Mouse (Mus musculus) gastrocnemius, postnatal 36 days (tissue): ENCODE measurements around the gene Saysd1. TPM values are rescaled to one million over a fixed set of nuclear protein-coding genes. Genes with fewer than 3 reads are reported as not detected.

ENCODE experiments used
- DNase-seq, 2 experiments: peaks; one replicate each; pipeline ENCODE4 v3.0.0; 2022
- intact Hi-C: fragments of 180-260 bp; cut with DNase I; formaldehyde crosslinking; loops from one replicate; pipeline ENCODE4 v1.15.1; 2025
- total RNA-seq, 2 experiments: library from RNA; stranded (reverse); gene quantifications; 2 replicates each; pipeline ENCODE4 v1.2.3; 2021

Gene Saysd1
- total RNA-seq, 2 experiments from 2014 or later: 2.5 to 2.7 TPM

DNA sequence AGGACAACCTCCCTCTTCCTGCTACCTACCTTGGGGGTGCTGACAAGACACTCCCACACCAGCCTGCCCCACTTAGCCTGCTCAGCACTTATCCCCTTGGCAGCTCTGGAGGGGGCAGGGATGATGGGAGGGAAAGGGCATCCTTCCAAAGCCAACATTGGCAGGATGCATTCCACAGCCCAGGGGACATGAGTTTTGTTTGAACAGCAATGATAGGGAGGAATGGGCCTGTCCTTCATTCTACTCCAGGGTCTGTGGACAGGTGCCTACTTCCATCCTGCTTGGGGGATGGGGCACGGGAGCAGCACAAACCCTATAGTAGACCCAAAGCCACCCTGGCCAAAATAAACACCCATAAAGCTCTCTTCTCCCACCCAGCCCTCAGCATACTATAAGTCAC lies 27.1 kb upstream of the Saysd1 start:
- intact Hi-C loops: no loop called here
- DNase-seq: no peak

DNA sequence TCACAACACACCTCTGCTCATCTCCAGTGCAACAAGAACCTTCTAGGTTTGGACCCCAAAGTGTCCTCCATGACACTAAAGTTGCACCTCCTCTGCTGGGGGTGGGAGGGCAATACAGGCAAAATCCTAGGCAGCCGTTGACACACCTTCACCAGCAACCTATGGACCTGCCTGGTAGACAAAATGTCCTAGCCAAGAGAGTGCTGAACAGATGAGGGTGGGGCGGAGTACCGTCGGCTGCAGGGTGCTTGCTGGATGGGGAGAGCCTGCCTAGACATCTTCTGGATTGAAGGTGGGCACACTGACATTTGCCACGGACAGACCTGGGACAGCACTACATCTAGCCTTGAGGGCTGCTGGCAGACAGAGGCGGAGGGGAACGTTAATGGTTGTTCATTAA lies 26.1 kb upstream of the Saysd1 start:
- no peak for DNase-seq
- intact Hi-C loops: no loop called here

DNA sequence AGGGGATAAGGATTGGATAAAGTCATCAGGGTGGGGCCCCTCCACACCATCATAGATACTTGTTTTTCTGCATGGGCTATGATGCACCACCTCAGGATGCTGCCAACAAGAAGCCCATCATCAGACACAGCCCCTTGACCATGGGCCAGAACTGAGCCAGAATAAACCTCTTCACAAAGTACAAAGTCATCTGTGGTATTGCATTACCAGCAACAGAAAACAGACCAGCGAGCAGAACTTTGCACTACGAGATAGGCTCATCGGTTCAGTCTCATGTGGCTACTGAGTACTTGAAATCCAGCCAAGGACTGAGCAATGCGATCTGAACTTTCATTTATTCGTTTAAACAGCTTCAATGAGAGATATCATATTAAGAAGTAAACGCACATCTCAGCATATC lies 24.4 kb upstream of the Saysd1 start:
- intact Hi-C loops: no loop called here
- DNase-seq: peak; percentile 22 to 29

DNA sequence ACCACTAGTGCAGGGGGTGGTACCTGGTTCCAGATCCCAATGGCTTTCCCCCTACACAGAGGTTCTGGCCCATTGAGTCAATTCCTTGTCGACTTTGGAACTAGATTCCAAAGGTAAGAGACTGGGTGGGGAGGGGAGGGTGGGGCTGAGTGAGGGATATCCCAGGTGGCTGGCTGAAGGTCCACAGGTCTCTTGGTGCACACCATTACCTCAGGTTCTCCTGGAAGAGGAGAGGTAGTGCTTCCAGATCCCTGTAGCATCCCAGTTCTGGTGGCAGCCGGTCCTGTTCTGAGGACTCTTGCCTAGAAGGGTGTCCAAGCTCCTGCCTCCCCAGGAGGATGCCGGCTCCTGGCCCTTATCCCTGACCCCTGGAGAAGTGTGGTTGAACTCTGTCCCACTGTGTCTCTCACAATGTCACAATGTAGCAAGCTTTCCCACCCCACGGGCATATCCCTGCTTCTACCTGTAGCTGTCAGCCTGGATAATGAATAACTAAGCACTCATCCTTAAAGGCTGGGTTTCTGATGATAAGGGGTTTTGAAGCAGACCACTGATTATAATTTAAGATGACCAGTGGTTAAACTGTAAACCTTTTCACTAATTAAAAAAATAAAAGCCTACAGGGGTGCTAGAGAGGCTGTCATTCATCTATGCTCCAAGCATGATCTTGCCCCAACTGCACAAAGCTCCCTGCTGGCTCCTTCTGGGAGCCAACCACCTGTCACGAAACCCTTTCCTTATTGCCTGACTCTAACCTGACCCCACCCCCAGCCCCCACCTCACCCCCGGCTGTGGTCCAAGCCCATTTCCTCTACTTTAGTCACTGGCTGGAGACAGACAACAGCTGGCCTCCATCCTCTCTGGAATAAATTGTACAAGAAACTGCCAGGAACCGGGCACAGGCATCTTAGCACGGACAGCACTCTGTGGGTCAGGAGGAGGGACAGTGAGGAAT lies 20.7 kb upstream of the Saysd1 start:
- intact Hi-C loops: no loop called here
- DNase-seq: no peak

DNA sequence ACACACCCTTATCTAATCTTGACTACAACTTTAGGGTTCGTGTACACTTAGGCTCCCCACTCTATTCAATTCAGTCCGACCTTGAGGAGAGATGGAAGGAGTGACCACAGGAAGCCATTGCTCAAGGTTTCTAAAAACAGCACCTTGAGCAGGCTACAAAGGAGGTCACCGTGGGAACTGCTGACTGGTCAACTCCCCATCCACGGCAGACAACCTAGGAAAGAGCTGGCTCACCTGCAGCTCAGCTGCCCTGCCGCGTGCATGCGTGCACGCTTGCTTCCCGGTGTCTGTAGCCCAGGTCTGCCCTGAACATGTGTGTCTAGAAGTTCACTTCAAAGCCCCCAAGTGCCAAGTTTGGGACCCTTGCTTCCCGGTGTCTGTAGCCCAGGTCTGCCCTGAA lies 19.3 kb upstream of the Saysd1 start:
- intact Hi-C loops: no loop called here
- DNase-seq: no peak

DNA sequence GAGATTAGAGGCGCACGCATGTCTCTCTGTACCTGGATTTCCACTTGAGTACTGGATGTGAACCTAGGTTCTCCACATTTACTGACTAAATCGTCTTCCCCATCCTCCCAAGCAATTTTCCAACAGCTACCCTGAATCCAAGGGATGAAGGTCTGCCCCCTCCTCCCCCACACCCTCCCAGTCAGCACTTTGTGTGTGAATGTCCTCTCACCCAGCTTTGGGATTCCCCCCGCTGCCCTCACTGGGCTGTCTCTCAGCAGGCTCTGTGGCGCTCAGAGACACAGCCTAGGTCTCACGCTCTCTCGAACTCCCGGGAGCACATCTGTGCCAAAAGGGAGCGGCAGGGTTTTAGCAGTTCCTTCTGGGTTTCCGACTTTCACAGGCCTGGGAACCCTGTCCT lies 17.4 kb upstream of the Saysd1 start:
- intact Hi-C loops: no loop called here
- DNase-seq: no peak

DNA sequence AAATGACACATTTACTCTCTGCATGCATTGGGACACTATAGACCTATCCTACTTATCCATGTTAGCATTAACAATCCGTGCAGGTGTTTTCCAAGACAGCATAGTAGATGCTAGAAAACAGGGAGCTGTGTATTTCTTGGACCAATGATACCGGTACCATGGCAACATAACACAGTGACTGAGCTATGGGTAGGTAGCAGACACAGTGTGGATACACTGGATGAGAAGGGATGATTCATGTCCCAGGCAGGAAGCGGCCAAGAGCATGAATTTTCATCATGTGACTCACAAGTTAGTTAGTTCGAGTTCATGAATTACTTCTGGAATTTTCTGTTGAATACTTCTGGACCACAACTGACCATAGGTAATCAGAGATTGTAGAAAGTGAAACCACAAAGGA lies 16.6 kb upstream of the Saysd1 start:
- DNase-seq: no peak
- intact Hi-C loops: no loop called here

DNA sequence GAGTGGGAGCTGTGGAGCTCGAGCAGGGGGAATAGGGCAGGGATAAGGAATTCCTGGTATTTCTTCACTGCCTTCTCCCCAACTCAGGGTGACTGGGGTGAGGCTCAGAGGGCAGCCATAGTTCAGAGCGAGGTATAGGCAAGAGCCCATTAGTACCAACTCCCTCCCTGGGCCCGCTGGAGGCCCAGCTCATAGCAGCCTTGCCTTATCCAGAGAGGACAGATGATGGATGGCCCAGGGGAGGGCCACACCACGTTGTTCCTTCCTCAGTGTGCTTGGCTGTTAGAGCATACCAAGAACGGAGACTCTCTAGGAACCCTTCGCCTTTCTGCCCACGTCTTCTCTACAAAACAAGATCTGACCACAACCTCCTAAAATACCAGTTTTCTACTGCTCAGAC lies 15.9 kb upstream of the Saysd1 start:
- no peak for DNase-seq
- intact Hi-C loops: no loop called here

DNA sequence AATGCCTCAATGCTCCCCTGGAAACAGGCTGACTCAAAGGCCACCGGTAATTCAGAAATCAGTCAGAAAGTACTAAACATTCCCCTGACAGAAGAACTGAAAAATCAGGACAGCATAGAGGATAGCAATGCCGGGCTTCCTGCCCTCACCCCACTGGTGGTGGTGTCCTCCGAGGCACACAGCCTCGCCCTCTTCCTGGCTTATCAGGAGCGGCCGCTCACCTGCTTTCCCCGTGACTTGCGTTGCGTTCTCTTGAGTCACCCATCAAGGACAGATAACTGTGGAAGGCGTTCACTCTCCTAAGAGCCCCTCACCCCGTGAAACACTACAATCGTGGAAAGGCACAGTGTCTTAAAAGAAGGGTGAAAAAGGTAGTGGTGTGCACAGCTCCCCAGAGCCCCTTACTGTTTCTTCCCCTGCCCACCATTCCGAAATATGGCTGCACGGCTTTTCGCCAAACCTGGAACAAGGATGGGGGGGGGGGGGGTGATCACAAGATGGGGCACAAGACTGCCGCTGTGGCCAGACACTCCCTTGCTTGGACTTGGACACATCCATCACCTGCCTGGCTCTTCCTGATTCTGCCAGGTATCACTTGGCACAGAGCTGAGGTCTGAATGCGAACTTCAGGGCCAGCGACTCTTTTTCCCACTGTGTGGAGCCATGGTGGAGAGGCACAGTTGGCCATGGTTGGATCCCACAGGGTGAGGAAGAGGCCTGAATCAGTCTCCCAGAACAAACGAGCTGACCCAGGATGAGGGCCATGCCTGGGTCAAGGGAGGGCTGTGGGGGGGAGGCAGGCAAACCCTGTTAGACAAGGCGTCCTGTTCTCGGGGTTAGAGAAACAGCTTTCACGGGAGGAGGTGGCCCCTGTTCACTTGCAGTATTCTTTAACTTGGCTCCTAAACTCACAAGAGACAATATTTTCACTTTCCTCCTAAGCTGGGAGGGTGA lies 11.1 kb upstream of the Saysd1 start:
- DNase-seq: no peak
- intact Hi-C loops: no loop called here

DNA sequence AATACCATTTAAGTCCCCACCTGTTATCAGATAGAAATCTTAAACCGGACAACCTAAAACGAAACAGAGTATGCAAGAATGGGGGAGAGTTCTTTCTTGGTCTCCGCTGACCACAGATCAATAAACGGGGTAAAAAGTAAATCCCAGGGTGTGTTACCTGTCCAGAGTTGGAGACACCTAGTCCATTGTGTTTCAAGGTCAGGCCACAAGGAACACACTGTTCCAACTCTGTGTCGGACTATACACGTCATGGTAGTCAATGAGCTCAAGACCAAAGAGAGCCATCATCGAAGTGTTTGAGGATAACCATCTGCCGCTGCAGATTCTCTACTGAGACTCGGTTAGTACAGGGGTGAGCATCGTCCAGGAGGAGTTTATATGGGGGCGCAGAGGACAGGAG lies 10.2 kb upstream of the Saysd1 start:
- DNase-seq: no peak
- intact Hi-C loops: no loop called here

DNA sequence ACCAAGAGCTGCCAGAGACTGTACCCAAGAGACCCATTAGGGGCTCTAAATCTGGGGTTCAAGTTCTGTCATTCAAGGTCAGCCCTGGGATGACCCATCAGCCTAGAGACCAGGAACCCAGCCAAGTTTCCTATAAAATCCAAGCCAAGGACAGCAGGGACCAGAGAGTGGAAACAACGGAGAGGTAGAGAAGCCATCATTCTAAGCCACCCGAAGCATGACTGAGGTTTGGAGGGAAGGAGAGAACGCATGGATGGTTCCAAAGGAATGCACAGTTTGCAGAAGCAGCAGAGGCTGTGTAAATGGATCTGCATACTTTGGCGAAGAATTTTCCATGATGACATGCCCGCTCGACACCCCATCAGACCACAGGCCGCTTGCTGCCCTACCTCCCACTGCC lies 9.5 kb upstream of the Saysd1 start:
- intact Hi-C loops: no loop called here
- no peak for DNase-seq

DNA sequence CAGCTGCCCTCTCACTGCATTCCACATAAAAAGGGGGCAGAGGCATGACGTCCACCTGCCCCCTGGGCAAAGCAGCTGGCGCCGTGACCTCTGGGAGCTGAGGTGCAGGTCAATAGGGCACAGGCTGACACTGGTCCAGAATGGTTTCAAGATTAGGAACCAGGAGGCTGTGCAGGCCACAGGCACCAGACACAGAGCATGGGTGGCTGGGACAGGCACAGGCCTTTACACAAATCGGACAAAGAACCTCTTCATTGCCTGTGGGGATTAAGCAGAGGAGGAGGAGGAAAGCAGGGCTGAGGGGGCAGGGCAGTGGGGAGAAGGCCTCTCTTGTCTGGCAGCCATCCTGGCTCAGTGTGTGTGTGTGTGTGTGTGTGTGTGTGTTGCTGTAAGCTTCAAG lies 5.8 kb upstream of the Saysd1 start:
- DNase-seq: no peak
- intact Hi-C loops: no loop called here

DNA sequence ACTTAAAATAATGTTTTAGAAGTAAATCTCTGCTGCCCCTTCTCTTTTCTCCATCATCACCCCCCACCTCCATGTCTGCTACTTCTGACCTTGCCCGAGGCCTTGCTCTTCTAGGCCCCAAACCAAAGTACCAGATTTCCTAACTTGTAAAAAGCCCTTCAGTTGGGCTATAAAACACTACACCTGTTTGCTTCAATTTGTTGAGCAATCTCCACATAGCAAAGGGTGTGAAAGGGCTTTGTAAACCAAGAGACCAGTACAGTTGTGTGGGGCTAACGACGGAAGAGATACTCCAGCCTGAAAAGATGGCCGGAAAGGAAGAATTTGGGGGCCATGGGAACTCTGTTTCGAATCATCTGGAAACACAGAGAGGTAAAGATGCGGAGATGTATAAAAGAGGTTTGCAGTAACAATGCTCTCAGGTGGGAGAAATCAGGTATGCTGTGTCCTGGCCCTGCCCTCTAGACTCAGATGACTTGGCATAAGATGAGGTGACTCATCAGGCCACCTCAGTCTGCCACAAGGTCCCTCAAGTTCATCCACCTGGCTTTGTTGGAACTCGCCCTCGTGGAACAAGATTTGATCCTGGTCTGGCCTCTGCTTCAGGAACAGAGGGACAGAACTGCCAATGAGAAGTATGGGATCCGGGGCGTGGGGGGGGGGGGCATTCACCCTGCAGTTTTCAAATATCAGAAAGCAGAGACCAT lies 3.2 kb downstream of the Saysd1 start:
- intact Hi-C loops: no loop called here

DNA sequence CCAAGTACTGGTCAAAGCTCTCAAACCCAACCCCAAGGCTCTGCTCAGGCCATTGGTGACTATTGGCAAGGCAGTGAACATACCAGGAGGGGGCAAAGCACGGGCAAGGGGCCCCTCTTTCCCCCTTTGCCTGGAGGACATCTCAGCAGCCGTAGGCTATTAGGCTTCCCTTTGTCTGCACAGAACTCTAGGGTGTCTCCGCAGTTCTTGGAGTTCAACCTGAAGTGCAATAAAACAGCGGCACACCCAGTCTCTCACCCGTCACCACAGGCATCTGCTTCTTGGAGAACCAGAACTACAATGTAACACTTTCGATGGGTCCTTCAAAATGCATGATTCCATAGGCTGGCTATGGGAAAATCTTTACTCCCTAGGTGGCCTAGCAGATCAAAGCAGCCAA lies 10.2 kb downstream of the Saysd1 start:
- DNase-seq: no peak
- intact Hi-C loops: no loop called here

More for the DNA sequence above, 3.2 kb downstream of the Saysd1 start:
- no peak for DNase-seq

DNA sequence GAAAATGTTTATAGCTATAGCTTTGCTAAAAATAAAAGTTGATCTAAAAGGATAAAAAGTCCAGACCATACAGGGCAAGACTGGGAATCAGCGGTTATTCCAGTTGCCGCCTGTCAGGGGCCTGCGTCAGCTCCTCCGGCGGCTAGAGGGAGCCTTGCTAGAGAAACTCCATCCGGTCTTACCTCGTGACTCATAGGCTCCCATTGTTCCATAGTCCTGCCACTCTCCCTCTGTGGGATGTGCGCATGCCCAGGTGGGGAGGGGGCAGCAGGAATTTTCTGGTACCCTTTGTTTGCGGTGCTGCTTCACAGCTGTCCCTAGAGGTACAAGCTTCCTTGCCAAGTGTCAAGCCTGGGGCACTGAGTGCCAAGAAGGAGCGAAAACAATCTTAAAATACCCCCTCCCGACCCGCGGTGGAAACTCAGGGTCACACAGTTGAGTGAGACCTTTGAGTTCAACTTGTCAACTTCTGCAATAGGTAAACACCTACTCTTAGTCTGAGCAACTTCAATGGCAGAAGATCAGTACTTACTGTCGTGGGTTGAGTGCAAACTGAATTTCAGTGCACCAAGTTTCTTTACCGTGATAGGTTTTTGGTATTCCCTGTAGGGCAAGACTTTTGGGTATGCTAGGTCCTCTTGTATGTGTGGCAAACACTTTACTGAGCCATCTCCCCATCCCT lies 10.8 kb downstream of the Saysd1 start:
- intact Hi-C loops: no loop called here
- no peak for DNase-seq

DNA sequence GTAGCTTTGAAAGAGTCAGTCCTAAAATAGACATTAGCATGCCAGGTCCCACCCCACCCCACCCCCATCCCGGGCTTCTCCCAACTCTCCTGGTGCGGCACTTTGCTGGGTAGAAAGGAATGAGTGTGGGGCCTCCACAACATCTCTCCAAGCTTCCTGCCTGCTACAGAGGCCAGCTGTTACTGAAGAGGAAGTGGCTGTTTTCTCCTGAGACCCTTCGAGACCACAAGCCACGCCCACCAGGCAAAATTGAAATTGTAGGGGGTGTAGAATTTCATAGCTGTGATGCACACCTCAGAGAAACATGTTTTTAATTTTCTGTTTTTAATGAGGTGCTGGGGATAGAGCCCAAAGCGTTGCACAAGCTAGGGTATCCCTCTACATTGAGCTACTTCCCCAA lies 17.5 kb downstream of the Saysd1 start:
- DNase-seq: no peak
- intact Hi-C loops: no loop called here

DNA sequence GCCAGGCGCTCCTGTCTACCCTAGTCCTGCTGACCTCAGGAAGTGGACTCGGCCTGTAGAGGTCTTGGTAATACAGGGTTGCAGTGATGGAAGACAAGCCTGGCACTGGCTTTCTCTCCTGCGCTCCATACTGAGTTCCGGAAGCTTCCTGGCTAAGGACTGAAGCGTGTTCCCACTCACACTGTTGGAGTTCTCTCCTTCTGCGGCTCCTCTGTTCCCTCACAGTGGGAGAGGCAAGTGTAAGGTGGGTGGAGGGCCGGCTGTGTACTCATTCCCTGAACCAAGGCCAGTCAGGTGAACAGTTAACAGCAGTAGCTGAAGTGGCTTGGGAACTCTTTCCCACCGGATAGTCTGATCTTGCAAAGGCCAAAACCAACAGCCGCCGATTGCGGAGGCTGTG lies 18.3 kb downstream of the Saysd1 start:
- no peak for DNase-seq
- intact Hi-C loops: no loop called here

DNA sequence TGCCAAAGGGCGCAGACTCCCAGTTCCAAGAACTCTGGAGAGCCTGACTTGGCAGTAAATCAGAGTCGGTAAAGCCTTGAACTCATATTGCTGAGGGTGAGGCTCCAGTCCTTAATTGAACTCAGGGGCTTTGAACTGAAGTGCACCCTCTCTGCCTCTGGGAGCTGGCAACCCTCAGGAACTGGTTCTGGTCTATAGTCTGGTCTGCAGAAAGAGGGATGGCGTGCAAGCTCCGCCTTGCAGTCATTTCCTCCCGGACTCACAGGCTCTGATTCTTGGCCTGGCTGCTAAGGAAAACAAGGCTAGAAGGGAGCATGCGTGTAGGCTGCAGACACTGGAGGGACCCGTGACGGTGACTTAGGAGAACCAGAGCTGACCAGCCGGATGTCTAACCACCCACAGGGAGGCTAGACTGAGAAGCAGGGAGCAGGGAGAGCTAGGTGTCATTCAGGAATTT lies 22.2 kb downstream of the Saysd1 start:
- intact Hi-C loops: no loop called here
- no peak for DNase-seq

DNA sequence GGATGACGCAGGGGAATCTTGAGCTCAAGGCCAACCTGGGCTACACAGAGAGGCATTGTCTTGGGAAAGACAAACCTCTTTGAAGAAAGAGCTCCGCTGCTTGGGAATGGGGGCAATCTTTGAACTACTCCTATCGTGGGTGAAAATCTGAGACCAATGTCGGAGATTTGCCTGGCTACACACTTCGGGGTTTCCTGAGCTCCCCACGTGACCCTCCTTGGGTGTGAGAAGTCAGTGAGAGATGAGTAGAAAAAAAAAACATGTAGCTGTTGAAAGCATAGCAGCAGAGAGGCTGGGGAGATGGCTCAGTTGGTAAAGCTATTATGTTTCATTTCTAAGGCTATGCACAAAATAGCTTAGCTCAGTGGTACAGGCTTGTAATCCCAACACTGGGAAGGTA lies 23.4 kb downstream of the Saysd1 start:
- no peak for DNase-seq
- intact Hi-C loops: loop anchor here (1.0 kb wide), 1 partner anchor 142 kb away; no protein-coding TSS in a partner anchor

DNA sequence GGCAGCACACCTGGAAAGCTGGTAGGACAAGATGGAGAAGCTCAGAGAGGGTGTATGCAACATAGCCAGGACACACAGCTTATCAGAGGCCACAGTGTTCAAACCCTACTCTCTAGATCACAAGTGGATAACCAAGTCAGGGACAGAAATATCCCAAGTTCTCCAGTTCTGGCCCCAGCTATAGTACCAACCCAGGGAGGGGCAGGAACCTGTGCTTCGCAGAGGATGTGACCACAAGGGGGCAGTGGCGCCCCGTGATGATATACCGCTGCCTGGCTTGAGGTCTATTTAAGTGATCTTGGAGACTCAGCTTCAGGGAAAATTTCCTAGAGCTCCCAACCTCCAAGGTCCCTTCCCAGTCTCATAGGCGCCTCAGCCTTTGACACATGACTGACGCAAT lies 24.4 kb downstream of the Saysd1 start:
- intact Hi-C loops: loop anchor here (1.0 kb wide), 1 partner anchor 143 kb away; no protein-coding TSS in a partner anchor
- DNase-seq: peak; percentile 71 to 74
